Mouse (Mus musculus): Measurements from ENCODE around the gene Sept12. TPM values are rescaled to one million over a fixed set of nuclear protein-coding genes. Genes with fewer than 3 reads are reported as not detected.

The Sept12 gene
- polyA plus RNA-seq, 1 experiment = not detected

GRCm38 (mm10) chr16:4937351-4938190 lies 60.1 kb downstream of the Sept12 start:
- H3K9me3 ChIP-seq (ENCODE audit: control insufficient read depth, low read length) = peaks cover 5% of the 10 kb centered on the region; the same call in 1 of the 2 replicates
- peaks cover 19% of the 10 kb centered on the region for H3K4me1 ChIP-seq (ENCODE audit: control insufficient read depth)
- no peaks in the 10 kb centered on the region for H3K27me3 ChIP-seq (ENCODE audit: control insufficient read depth)
- no peak for TF ChIP-seq TAL1 (IDR thresholded peaks at IDR 0.05; ENCODE audit: low read length)
- no peak for TF ChIP-seq GATA1 (IDR thresholded peaks at IDR 0.05; ENCODE audit: low read length)
- H3K4me3 ChIP-seq (replicated peaks) = no peak overlapping the region
- H3K36me3 ChIP-seq (ENCODE audit: control insufficient read depth) = peaks cover 68% of the 10 kb centered on the region

Other genes with a start within 250 kb of the Sept12 start
- 0.93 and 0.95 TPM in 2 replicates for gene Cdip1, start 207.6 kb downstream of the Sept12 start, polyA plus RNA-seq (2012)
- not detected in 2 replicates for gene 4930562C15Rik, start 162.4 kb downstream of the Sept12 start, polyA plus RNA-seq (2012)
- 16.2 and 18.6 TPM in 2 replicates for gene Ubald1, start 117.5 kb downstream of the Sept12 start, polyA plus RNA-seq (2012)
- 0.29 and 0.43 TPM in 2 replicates for gene Mgrn1, start 111.6 kb downstream of the Sept12 start, polyA plus RNA-seq (2012)
- 0.69 and 1.1 TPM in 2 replicates for gene Nudt16l1, start 59.1 kb downstream of the Sept12 start, polyA plus RNA-seq (2012)
- gene Anks3, start 33.6 kb downstream of the Sept12 start, polyA plus RNA-seq (2012) = 1.9 TPM in 2 replicates
- gene Smim22, start 9.4 kb upstream of the Sept12 start, polyA plus RNA-seq (2012) = not detected in 2 replicates
- gene Rogdi, start 15.7 kb upstream of the Sept12 start, polyA plus RNA-seq (2012) = 1.0 and 1.6 TPM in 2 replicates
- 0.42 and 0.50 TPM in 2 replicates for gene Glyr1, start 52.0 kb upstream of the Sept12 start, polyA plus RNA-seq (2012)
- 1.9 and 2.3 TPM in 2 replicates for gene Ubn1, start 52.2 kb upstream of the Sept12 start, polyA plus RNA-seq (2012)
- 0.01 TPM in 1 of 2 replicates, not detected in the other for gene Ppl, start 134.6 kb upstream of the Sept12 start, polyA plus RNA-seq (2012)
- gene Sec14l5, start 149.3 kb upstream of the Sept12 start, polyA plus RNA-seq (2012) = not detected in 2 replicates
- gene Nagpa, start 206.2 kb upstream of the Sept12 start, polyA plus RNA-seq (2012) = 0.86 and 0.92 TPM in 2 replicates
- gene AU021092, start 224.4 kb upstream of the Sept12 start, polyA plus RNA-seq (2012) = not detected in 2 replicates
- gene Alg1, start 235.8 kb upstream of the Sept12 start, polyA plus RNA-seq (2012) = 0.19 and 0.28 TPM in 2 replicates